Mouse (Mus musculus) kidney, adult 2 months (tissue): ENCODE data around the gene Cpeb1. TPM values are rescaled to one million over a fixed set of nuclear protein-coding genes. Genes with fewer than 3 reads are reported as not detected.

Source experiments
- DNase-seq: peaks from one replicate; pipeline ENCODE4 v3.0.0; 2021
- H3K27ac ChIP-seq: fragments of 200-500 bp; 2 replicates; pipeline ENCODE4 v1.5.1; 2012; ENCODE audit warnings: low read depth, low read length, control low read depth, inconsistent platforms; ENCODE audit not compliant: insufficient read depth
- H3K27me3 ChIP-seq: fragments of 200-500 bp; replicated peaks from 2 replicates; pipeline ENCODE4 v1.6.1; 2012; ENCODE audit warnings: mild to moderate bottlenecking, moderate library complexity, low read length, inconsistent platforms; ENCODE audit not compliant: control insufficient read depth, insufficient read depth
- H3K36me3 ChIP-seq: fragments of 200-500 bp; 2 replicates; pipeline ENCODE4 v1.6.1; 2012; ENCODE audit warnings: mild to moderate bottlenecking, moderate library complexity, low read length, inconsistent platforms; ENCODE audit not compliant: control insufficient read depth, insufficient read depth
- H3K4me1 ChIP-seq: fragments of 200-500 bp; 2 replicates; pipeline ENCODE4 v1.6.1; 2011; ENCODE audit warnings: low read length; ENCODE audit not compliant: control insufficient read depth, insufficient read depth
- H3K4me3 ChIP-seq: fragments of 200-500 bp; 2 replicates; pipeline ENCODE4 v1.5.1; 2011; ENCODE audit warnings: mild to moderate bottlenecking, low read depth, low read length, control low read depth; ENCODE audit not compliant: insufficient read depth
- CTCF ChIP-seq: fragments of 200-500 bp; conservative IDR thresholded peaks from 2 replicates; pipeline ENCODE4 v1.5.1; 2011; ENCODE audit warnings: low read depth, mild to moderate bottlenecking, control low read depth, low read length, moderate library complexity, mixed read lengths; ENCODE audit not compliant: insufficient read depth, insufficient read length
- POLR2A ChIP-seq: fragments of 200-500 bp; IDR thresholded peaks from one replicate; pipeline ENCODE4 v1.6.1; 2011; ENCODE audit warnings: low read depth, low read length, control low read depth
- WGBS: fragments of 180-500 bp; shearing (Covaris S2); methylation state at CpG from one replicate; pipeline ENCODE4 v1.1.7; 2018; 5-methylcytosine and 5-hydroxymethylcytosine counted together
- polyA plus RNA-seq: library from polyadenylated mRNA; depleted of rRNA; stranded (reverse); fragments of >200 nt; gene quantifications from 2 replicates; pipeline ENCODE4 v1.2.3, GENCODE M21; 2012

Gene Cpeb1
- polyA plus RNA-seq, 1 experiment: 13.5 TPM

- H3K4me1 ChIP-seq: peaks cover 16% of the 10 kb centered on the region; the same call in 1 of the 2 replicates
- H3K27ac ChIP-seq: peak overlapping the region; percentile 73
- H3K36me3 ChIP-seq: peaks cover 4% of the 10 kb centered on the region; the same call in 1 of the 2 replicates
- no peaks in the 10 kb centered on the region for H3K27me3 ChIP-seq
- TF ChIP-seq POLR2A (no peak), CTCF (no peak)
- 61% methylated on average over 15 of the region's 15 CpGs for WGBS
- no peak for DNase-seq
- peak overlapping the region; percentile 73 for H3K4me3 ChIP-seq
Measured at GRCm38 (mm10) chr7:81345447-81346170, 109.7 kb downstream of the Cpeb1 start.

GRCm38 (mm10) chr7:81344544-81345446 lies 110.5 kb downstream of the Cpeb1 start, which contains the start of gene Rps17:
Gene Rps17, minus strand, starts transcription at chr7:81345254.
- peak; percentile 97 for DNase-seq
- Histone ChIP-seq H3K4me3 (peak within 1 kb of the TSS; percentile 78), H3K36me3 (peaks cover 4% of the 10 kb centered on the region; the same call in 1 of the 2 replicates), H3K27ac (peak within 1 kb of the TSS; percentile 73), H3K27me3 (no peaks in the 10 kb centered on the region), H3K4me1 (peaks cover 16% of the 10 kb centered on the region; the same call in 1 of the 2 replicates)
- WGBS: under 1% methylated on average over 85 of the region's 85 CpGs
- TF ChIP-seq CTCF (peak; percentile 77), POLR2A (peak; percentile 51)

- no peak for DNase-seq
- WGBS: 2% methylated on average over 10 of the region's 10 CpGs
- TF ChIP-seq CTCF (no peak), POLR2A (no peak)
- Histone ChIP-seq H3K4me1 (peaks cover 16% of the 10 kb centered on the region; the same call in 1 of the 2 replicates), H3K4me3 (peak overlapping the region; percentile 78), H3K27ac (no peak overlapping the region), H3K27me3 (no peaks in the 10 kb centered on the region), H3K36me3 (peaks cover 4% of the 10 kb centered on the region; the same call in 1 of the 2 replicates)
Measured at GRCm38 (mm10) chr7:81343831-81344230, 111.4 kb downstream of the Cpeb1 start.

- Histone ChIP-seq H3K27ac (peak overlapping the region; percentile 63; the same call in 1 of the 2 replicates), H3K4me3 (peak overlapping the region; percentile 10; the same call in 1 of the 2 replicates), H3K27me3 (no peaks in the 10 kb centered on the region), H3K4me1 (peaks cover 16% of the 10 kb centered on the region; the same call in 1 of the 2 replicates), H3K36me3 (peaks cover 4% of the 10 kb centered on the region; the same call in 1 of the 2 replicates)
- TF ChIP-seq CTCF (no peak), POLR2A (no peak)
- 24% methylated on average over 8 of the region's 8 CpGs for WGBS
- peak; percentile 47 for DNase-seq
Measured at GRCm38 (mm10) chr7:81343316-81343715, 111.9 kb downstream of the Cpeb1 start.

- peaks cover 4% of the 10 kb centered on the region; the same call in 1 of the 2 replicates for H3K36me3 ChIP-seq
- peaks cover 16% of the 10 kb centered on the region; the same call in 1 of the 2 replicates for H3K4me1 ChIP-seq
- DNase-seq: peak; percentile 56
- no peaks in the 10 kb centered on the region for H3K27me3 ChIP-seq
- peak overlapping the region; percentile 10; the same call in 1 of the 2 replicates for H3K4me3 ChIP-seq
- TF ChIP-seq POLR2A (no peak), CTCF (no peak)
- WGBS: 31% methylated on average over 8 of the region's 8 CpGs
- H3K27ac ChIP-seq: peak overlapping the region; percentile 69
Measured at GRCm38 (mm10) chr7:81342356-81343094, 112.7 kb downstream of the Cpeb1 start.

- DNase-seq: peak; percentile 45
- Histone ChIP-seq H3K27ac (no peak overlapping the region), H3K27me3 (no peaks in the 10 kb centered on the region), H3K4me3 (no peak overlapping the region), H3K4me1 (peaks cover 16% of the 10 kb centered on the region; the same call in 1 of the 2 replicates), H3K36me3 (peaks cover 4% of the 10 kb centered on the region; the same call in 1 of the 2 replicates)
- 24% methylated on average over 3 of the region's 3 CpGs for WGBS
- peak; percentile 30 for TF ChIP-seq CTCF
- TF ChIP-seq POLR2A: no peak
Measured at GRCm38 (mm10) chr7:81341563-81341962, 113.7 kb downstream of the Cpeb1 start.
